Mouse (Mus musculus): ENCODE results near the gene Rasl11a. TPM values are rescaled to one million over a fixed set of nuclear protein-coding genes. Genes with fewer than 3 reads are reported as not detected.

The Rasl11a gene
- polyA plus RNA-seq, 1 experiment from 2014 or later, result 15.1 TPM

GRCm38 (mm10) chr5:146832769-146833448 lies 12.0 kb upstream of the Rasl11a start, which contains the start of gene Rpl21:
TSS of gene Rpl21 (plus strand) at chr5:146832890.
- under 1% methylated on average over 60 of the region's 60 CpGs for WGBS

GRCm38 (mm10) chr5:146833673-146834201 lies 11.1 kb upstream of the Rasl11a start:
- no peaks in the 10 kb centered on the region for H3K9me3 ChIP-seq
- H3K27me3 ChIP-seq (ENCODE audit: insufficient read depth, poor library complexity, severe bottlenecking), result no peaks in the 10 kb centered on the region
- peaks cover 15% of the 10 kb centered on the region; the same call in 1 of the 2 replicates for H3K4me1 ChIP-seq
- H3K27ac ChIP-seq, result peak overlapping the region; percentile 100
- 18% methylated on average over 8 of the region's 8 CpGs for WGBS
- H3K4me3 ChIP-seq, result peak overlapping the region; percentile 99
- no peak for DNase-seq (ENCODE audit: low spot score)
- peaks cover 48% of the 10 kb centered on the region for H3K36me3 ChIP-seq

More at GRCm38 (mm10) chr5:146832769-146833448, 12.0 kb upstream of the Rasl11a start, which contains the start of gene Rpl21:
- peaks cover 15% of the 10 kb centered on the region; the same call in 1 of the 2 replicates for H3K4me1 ChIP-seq
- H3K4me3 ChIP-seq, result peak within 1 kb of the TSS; percentile 99
- H3K9me3 ChIP-seq, result no peaks in the 10 kb centered on the region
- H3K36me3 ChIP-seq, result peaks cover 40% of the 10 kb centered on the region
- no peaks in the 10 kb centered on the region for H3K27me3 ChIP-seq (ENCODE audit: insufficient read depth, poor library complexity, severe bottlenecking)
- H3K27ac ChIP-seq, result peak within 1 kb of the TSS; percentile 100
- DNase-seq (ENCODE audit: low spot score), result peak; percentile 97

DNA sequence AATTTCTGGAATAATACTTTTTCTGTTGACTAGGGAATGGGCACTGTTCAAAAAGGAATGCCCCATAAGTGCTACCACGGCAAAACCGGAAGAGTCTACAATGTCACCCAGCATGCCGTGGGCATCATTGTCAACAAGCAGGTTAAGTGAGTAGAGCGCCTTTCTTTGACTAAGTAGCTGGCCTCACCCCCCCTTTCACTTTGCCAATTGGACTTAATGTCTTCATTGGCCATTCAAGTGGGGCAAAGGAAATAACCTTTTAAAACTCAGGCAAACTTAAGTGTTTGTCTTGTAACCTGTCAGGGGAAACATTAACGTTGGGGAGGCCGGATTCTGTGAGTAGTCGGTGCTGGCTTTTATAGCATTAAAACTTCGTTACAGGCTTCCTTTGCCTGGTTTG lies 9.9 kb upstream of the Rasl11a start:
- no peak for DNase-seq (ENCODE audit: low spot score)
- peaks cover 18% of the 10 kb centered on the region; the same call in 1 of the 2 replicates for H3K4me1 ChIP-seq
- no peaks in the 10 kb centered on the region for H3K27me3 ChIP-seq (ENCODE audit: insufficient read depth, poor library complexity, severe bottlenecking)
- H3K27ac ChIP-seq, result no peak overlapping the region
- WGBS, result 90% methylated on average over 8 of the region's 8 CpGs
- peaks cover 49% of the 10 kb centered on the region for H3K36me3 ChIP-seq
- H3K4me3 ChIP-seq, result no peak overlapping the region
- no peaks in the 10 kb centered on the region for H3K9me3 ChIP-seq

DNA sequence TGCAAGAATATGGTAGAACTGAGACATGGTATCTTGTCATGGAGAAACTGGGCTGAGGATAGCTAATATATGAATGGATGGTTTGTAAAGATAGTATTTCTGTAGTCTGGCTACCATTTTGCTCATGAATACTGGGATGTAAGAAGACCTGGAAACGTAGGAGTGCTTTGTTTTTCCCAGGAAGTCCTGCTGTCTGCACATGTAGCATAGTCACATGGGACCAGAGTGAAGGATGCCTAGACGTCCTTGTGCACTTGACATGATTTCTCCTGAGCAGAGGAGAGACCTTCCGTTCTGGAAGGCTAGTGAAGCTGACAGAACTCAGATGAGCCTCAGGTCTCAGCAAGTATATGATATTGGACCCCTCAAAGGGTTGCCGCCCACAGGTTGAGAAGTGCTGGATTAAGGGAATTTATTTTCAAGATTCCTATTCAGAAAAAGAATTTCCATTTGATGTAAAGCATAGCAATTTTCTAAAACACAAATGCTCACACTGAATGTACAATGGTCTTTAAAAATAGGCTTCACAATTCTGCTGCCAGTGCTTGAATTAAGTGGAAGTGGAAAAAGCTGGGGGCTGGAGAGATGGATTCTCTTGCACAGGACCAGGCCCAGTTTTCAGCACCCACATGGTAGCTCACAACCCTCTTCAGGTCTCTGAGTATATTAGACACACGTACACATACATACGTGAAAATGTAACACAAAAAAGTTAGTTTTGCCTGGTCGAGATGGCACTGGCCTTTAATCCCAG lies 6.7 kb upstream of the Rasl11a start:
- Histone ChIP-seq H3K4me1 (peaks cover 11% of the 10 kb centered on the region; the same call in 1 of the 2 replicates), H3K27ac (no peak overlapping the region), H3K27me3 (ENCODE audit: insufficient read depth, poor library complexity, severe bottlenecking) (no peaks in the 10 kb centered on the region), H3K4me3 (no peak overlapping the region), H3K9me3 (no peaks in the 10 kb centered on the region), H3K36me3 (peaks cover 49% of the 10 kb centered on the region)
- WGBS, result 68% methylated on average over 7 of the region's 7 CpGs
- DNase-seq (ENCODE audit: low spot score), result no peak

GRCm38 (mm10) chr5:146838836-146839648 lies 5.8 kb upstream of the Rasl11a start:
- H3K4me3 ChIP-seq, result no peak overlapping the region
- peaks cover 47% of the 10 kb centered on the region for H3K36me3 ChIP-seq
- H3K4me1 ChIP-seq, result peaks cover 9% of the 10 kb centered on the region; the same call in 1 of the 2 replicates
- WGBS, result 45% methylated on average over 12 of the region's 12 CpGs
- H3K27ac ChIP-seq, result no peak overlapping the region
- H3K9me3 ChIP-seq, result no peaks in the 10 kb centered on the region
- no peak for DNase-seq (ENCODE audit: low spot score)
- H3K27me3 ChIP-seq (ENCODE audit: insufficient read depth, poor library complexity, severe bottlenecking), result no peaks in the 10 kb centered on the region

- Histone ChIP-seq H3K9me3 (no peaks in the 10 kb centered on the region), H3K36me3 (peaks cover 40% of the 10 kb centered on the region), H3K27me3 (ENCODE audit: insufficient read depth, poor library complexity, severe bottlenecking) (no peaks in the 10 kb centered on the region), H3K4me3 (no peak overlapping the region), H3K4me1 (peaks cover 7% of the 10 kb centered on the region; the same call in 1 of the 2 replicates), H3K27ac (no peak overlapping the region)
- DNase-seq (ENCODE audit: low spot score), result no peak
- WGBS, result 43% methylated on average over 5 of the region's 5 CpGs
These were observed 5.1 kb upstream of the Rasl11a start for GRCm38 (mm10) chr5:146839760-146840159.

DNA sequence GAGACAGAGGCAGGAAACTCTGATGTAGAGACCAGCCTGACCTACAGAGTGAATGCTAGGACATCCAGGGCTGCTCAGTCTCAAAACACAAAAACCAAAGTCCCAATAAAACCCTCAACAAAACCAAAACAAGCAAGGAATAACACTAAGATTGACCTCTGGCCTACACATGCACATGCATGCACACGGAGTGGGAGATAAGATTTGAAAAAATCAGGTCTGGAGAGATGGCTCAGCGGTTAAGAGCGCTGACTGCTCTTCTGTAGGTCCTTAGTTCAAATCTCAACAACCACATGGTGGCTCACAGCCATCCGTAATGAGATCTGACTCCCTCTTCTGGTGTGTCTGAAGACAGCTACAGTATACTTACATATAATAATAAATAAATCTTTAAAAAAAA lies 4.4 kb upstream of the Rasl11a start:
- Histone ChIP-seq H3K36me3 (peaks cover 33% of the 10 kb centered on the region), H3K27me3 (ENCODE audit: insufficient read depth, poor library complexity, severe bottlenecking) (no peaks in the 10 kb centered on the region), H3K9me3 (no peaks in the 10 kb centered on the region), H3K27ac (no peak overlapping the region), H3K4me3 (no peak overlapping the region), H3K4me1 (peaks cover 12% of the 10 kb centered on the region; the same call in 1 of the 2 replicates)
- no peak for DNase-seq (ENCODE audit: low spot score)
- 58% methylated on average over 4 of the region's 4 CpGs for WGBS

GRCm38 (mm10) chr5:146841301-146841700 lies 3.6 kb upstream of the Rasl11a start:
- H3K4me3 ChIP-seq, result no peak overlapping the region
- WGBS, result 85% methylated on average over 5 of the region's 5 CpGs
- H3K36me3 ChIP-seq, result peaks cover 25% of the 10 kb centered on the region
- no peak overlapping the region for H3K27ac ChIP-seq
- H3K4me1 ChIP-seq, result peaks cover 20% of the 10 kb centered on the region
- H3K27me3 ChIP-seq (ENCODE audit: insufficient read depth, poor library complexity, severe bottlenecking), result no peaks in the 10 kb centered on the region
- no peak for DNase-seq (ENCODE audit: low spot score)
- no peaks in the 10 kb centered on the region for H3K9me3 ChIP-seq

- no peak overlapping the region for H3K27ac ChIP-seq
- 89% methylated on average over 4 of the region's 4 CpGs for WGBS
- H3K4me1 ChIP-seq, result peaks cover 20% of the 10 kb centered on the region
- no peaks in the 10 kb centered on the region for H3K9me3 ChIP-seq
- H3K27me3 ChIP-seq (ENCODE audit: insufficient read depth, poor library complexity, severe bottlenecking), result no peaks in the 10 kb centered on the region
- no peak overlapping the region for H3K4me3 ChIP-seq
- peaks cover 18% of the 10 kb centered on the region for H3K36me3 ChIP-seq
- no peak for DNase-seq (ENCODE audit: low spot score)
These were observed 2.9 kb upstream of the Rasl11a start for GRCm38 (mm10) chr5:146841996-146842395.

DNA sequence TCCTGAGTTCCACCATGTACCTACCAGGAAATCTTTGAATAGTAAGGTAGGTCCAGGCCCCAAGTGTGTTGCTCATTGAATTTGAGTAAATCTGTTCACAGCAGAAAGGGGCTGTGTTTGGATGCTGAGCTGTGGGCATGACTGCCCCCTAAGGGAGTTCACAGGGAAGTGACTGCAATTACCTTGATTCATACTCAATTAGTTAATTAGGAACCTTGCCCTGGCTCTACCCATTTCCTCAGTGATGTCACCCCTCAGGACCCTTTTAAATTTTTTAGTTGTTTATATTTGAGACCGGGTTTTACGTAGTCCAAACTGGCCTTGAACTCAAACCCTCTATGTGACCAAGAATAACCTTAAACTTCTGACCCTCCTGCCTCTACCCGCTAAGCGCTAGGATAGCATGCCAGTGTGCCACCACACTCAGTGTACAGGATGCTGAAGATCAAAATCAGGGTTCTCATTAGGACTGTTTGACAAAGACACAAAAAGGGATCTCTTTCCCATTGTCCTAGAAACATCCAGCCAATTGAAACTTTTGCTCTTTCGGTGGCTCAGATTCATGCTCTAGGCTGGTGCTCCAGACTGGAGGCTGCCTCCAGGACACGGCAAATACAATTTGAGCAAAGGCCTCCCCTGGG lies 450 bp upstream of the Rasl11a start:
- Histone ChIP-seq H3K27ac (peak overlapping the region; percentile 88), H3K4me3 (peak overlapping the region; percentile 83), H3K36me3 (no peaks in the 10 kb centered on the region), H3K27me3 (ENCODE audit: insufficient read depth, poor library complexity, severe bottlenecking) (no peaks in the 10 kb centered on the region), H3K9me3 (no peaks in the 10 kb centered on the region), H3K4me1 (peaks cover 20% of the 10 kb centered on the region)
- WGBS, result 16% methylated on average over 6 of the region's 6 CpGs
- DNase-seq (ENCODE audit: low spot score), result no peak

- WGBS, result 36% methylated on average over 2 of the region's 2 CpGs
- H3K27me3 ChIP-seq (ENCODE audit: insufficient read depth, poor library complexity, severe bottlenecking), result no peaks in the 10 kb centered on the region
- peak overlapping the region; percentile 83; the same call in 1 of the 2 replicates for H3K4me3 ChIP-seq
- no peak for DNase-seq (ENCODE audit: low spot score)
- H3K4me1 ChIP-seq, result peaks cover 16% of the 10 kb centered on the region
- no peak overlapping the region for H3K27ac ChIP-seq
- H3K36me3 ChIP-seq, result no peaks in the 10 kb centered on the region
- H3K9me3 ChIP-seq, result no peaks in the 10 kb centered on the region
These were observed 1.6 kb downstream of the Rasl11a start for GRCm38 (mm10) chr5:146846489-146846888.
